Mouse (Mus musculus): Measurements from ENCODE around the gene Slc4a11. TPM values are rescaled to one million over a fixed set of nuclear protein-coding genes. Genes with fewer than 3 reads are reported as not detected.

Gene Slc4a11
- polyA plus RNA-seq, 1 experiment from 2014 or later: 0.09 TPM

GRCm38 (mm10) chr2:130642684-130643369, 54.5 kb downstream of the Slc4a11 start, which contains the start of gene Lzts3:
Lzts3 (minus strand) TSS chr2:130642803.
- no peaks in the 10 kb centered on the region for H3K9me3 ChIP-seq (replicated peaks; ENCODE audit: control insufficient read depth, low read length)
- ATAC-seq (ENCODE audit: low read depth): peak; percentile 99
- peak within 1 kb of the TSS; percentile 77 for H3K9ac ChIP-seq (ENCODE audit: low read depth, low read length)
- H3K36me3 ChIP-seq (ENCODE audit: control insufficient read depth, insufficient read depth): no peaks in the 10 kb centered on the region
- peak within 1 kb of the TSS; percentile 99 for H3K4me2 ChIP-seq (ENCODE audit: low read depth, low read length)
- WGBS (ENCODE audit: insufficient replicate concordance): 4% methylated on average over 35 of the region's 40 CpGs
- H3K4me3 ChIP-seq (ENCODE audit: low read depth, low read length): peak within 1 kb of the TSS; percentile 73
- H3K27me3 ChIP-seq (ENCODE audit: control insufficient read depth, insufficient read depth, low read depth, low read length): peaks cover 13% of the 10 kb centered on the region
- peak within 1 kb of the TSS; percentile 39 for H3K27ac ChIP-seq (ENCODE audit: low read length)
- H3K4me1 ChIP-seq (ENCODE audit: control insufficient read depth, low read depth, low read length): peaks cover 12% of the 10 kb centered on the region

- H3K27me3 ChIP-seq (ENCODE audit: control insufficient read depth, insufficient read depth, low read depth, low read length): peaks cover 19% of the 10 kb centered on the region
- H3K4me2 ChIP-seq (ENCODE audit: low read depth, low read length): peak overlapping the region; percentile 99
- no peaks in the 10 kb centered on the region for H3K9me3 ChIP-seq (replicated peaks; ENCODE audit: control insufficient read depth, low read length)
- peak overlapping the region; percentile 73 for H3K4me3 ChIP-seq (ENCODE audit: low read depth, low read length)
- WGBS (ENCODE audit: insufficient replicate concordance): 2% methylated on average over 24 of the region's 27 CpGs
- H3K27ac ChIP-seq (ENCODE audit: low read length): peak overlapping the region; percentile 39; the same call in 1 of the 2 replicates
- no peak for ATAC-seq (ENCODE audit: low read depth)
- H3K9ac ChIP-seq (ENCODE audit: low read depth, low read length): peak overlapping the region; percentile 77
- no peaks in the 10 kb centered on the region for H3K36me3 ChIP-seq (ENCODE audit: control insufficient read depth, insufficient read depth)
- H3K4me1 ChIP-seq (ENCODE audit: control insufficient read depth, low read depth, low read length): peaks cover 12% of the 10 kb centered on the region
Observed at GRCm38 (mm10) chr2:130642197-130642660, 55.1 kb downstream of the Slc4a11 start.

- Histone ChIP-seq H3K9ac (ENCODE audit: low read depth, low read length) (no peak overlapping the region), H3K4me1 (ENCODE audit: control insufficient read depth, low read depth, low read length) (peaks cover 12% of the 10 kb centered on the region), H3K4me2 (ENCODE audit: low read depth, low read length) (no peak overlapping the region), H3K4me3 (ENCODE audit: low read depth, low read length) (no peak overlapping the region), H3K36me3 (ENCODE audit: control insufficient read depth, insufficient read depth) (no peaks in the 10 kb centered on the region), H3K27me3 (ENCODE audit: control insufficient read depth, insufficient read depth, low read depth, low read length) (peaks cover 26% of the 10 kb centered on the region), H3K27ac (ENCODE audit: low read length) (no peak overlapping the region), H3K9me3 (replicated peaks; ENCODE audit: control insufficient read depth, low read length) (no peaks in the 10 kb centered on the region)
- no peak for ATAC-seq (ENCODE audit: low read depth)
- 46% methylated on average over 6 of the region's 6 CpGs for WGBS (ENCODE audit: insufficient replicate concordance)
Observed at GRCm38 (mm10) chr2:130641351-130642025, 55.8 kb downstream of the Slc4a11 start.

GRCm38 (mm10) chr2:130639276-130639675, 58.0 kb downstream of the Slc4a11 start:
- no peak overlapping the region for H3K27ac ChIP-seq (ENCODE audit: low read length)
- ATAC-seq (ENCODE audit: low read depth): no peak
- no peak overlapping the region for H3K4me3 ChIP-seq (ENCODE audit: low read depth, low read length)
- H3K36me3 ChIP-seq (ENCODE audit: control insufficient read depth, insufficient read depth): no peaks in the 10 kb centered on the region
- H3K4me2 ChIP-seq (ENCODE audit: low read depth, low read length): no peak overlapping the region
- WGBS (ENCODE audit: insufficient replicate concordance): 78% methylated on average over 6 of the region's 6 CpGs
- H3K9ac ChIP-seq (ENCODE audit: low read depth, low read length): no peak overlapping the region
- H3K27me3 ChIP-seq (ENCODE audit: control insufficient read depth, insufficient read depth, low read depth, low read length): peaks cover 48% of the 10 kb centered on the region
- peaks cover 26% of the 10 kb centered on the region for H3K4me1 ChIP-seq (ENCODE audit: control insufficient read depth, low read depth, low read length)
- H3K9me3 ChIP-seq (replicated peaks; ENCODE audit: control insufficient read depth, low read length): no peaks in the 10 kb centered on the region

DNA sequence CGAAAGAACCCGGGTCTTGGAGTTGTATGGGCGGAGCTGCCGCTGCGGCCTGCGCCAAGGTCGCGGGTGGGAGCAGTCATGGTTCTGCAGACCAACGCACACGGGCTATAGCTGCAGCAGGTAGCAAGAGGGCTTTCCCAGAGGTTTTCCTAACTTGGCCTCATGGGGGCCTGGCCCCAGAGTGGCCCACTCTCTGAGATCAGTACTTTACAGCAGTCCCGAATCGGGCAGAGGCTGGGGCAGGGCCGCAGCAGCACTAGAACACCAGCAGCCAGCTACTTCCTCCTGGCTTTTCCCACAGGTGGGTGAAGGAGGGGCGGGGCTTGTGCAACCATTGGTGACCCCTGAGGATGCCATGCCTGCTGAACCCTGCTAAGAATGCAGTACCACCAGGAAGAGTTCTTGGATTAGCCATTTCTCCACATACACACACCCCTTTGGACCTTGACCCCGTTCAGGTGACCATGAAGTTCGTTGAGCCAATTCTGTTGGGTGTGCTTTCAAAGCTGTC, 59.2 kb downstream of the Slc4a11 start:
- Histone ChIP-seq H3K9me3 (replicated peaks; ENCODE audit: control insufficient read depth, low read length) (no peaks in the 10 kb centered on the region), H3K27ac (ENCODE audit: low read length) (peak overlapping the region; percentile 57), H3K9ac (ENCODE audit: low read depth, low read length) (0 out of 2 replicates have a peak overlapping the region, but pooled peaks have one; percentile 12), H3K4me3 (ENCODE audit: low read depth, low read length) (peak overlapping the region; percentile 19; the same call in 1 of the 2 replicates), H3K4me1 (ENCODE audit: control insufficient read depth, low read depth, low read length) (peaks cover 23% of the 10 kb centered on the region), H3K4me2 (ENCODE audit: low read depth, low read length) (peak overlapping the region; percentile 43), H3K27me3 (ENCODE audit: control insufficient read depth, insufficient read depth, low read depth, low read length) (peaks cover 57% of the 10 kb centered on the region), H3K36me3 (ENCODE audit: control insufficient read depth, insufficient read depth) (no peaks in the 10 kb centered on the region)
- 31% methylated on average over 16 of the region's 16 CpGs for WGBS (ENCODE audit: insufficient replicate concordance)
- no peak for ATAC-seq (ENCODE audit: low read depth)

GRCm38 (mm10) chr2:130635847-130636246, 61.5 kb downstream of the Slc4a11 start:
- H3K36me3 ChIP-seq (ENCODE audit: control insufficient read depth, insufficient read depth): no peaks in the 10 kb centered on the region
- peaks cover 59% of the 10 kb centered on the region for H3K27me3 ChIP-seq (ENCODE audit: control insufficient read depth, insufficient read depth, low read depth, low read length)
- H3K4me3 ChIP-seq (ENCODE audit: low read depth, low read length): no peak overlapping the region
- peak overlapping the region; percentile 46; the same call in 1 of the 2 replicates for H3K4me2 ChIP-seq (ENCODE audit: low read depth, low read length)
- no peak overlapping the region for H3K9ac ChIP-seq (ENCODE audit: low read depth, low read length)
- peaks cover 14% of the 10 kb centered on the region for H3K4me1 ChIP-seq (ENCODE audit: control insufficient read depth, low read depth, low read length)
- H3K9me3 ChIP-seq (replicated peaks; ENCODE audit: control insufficient read depth, low read length): no peaks in the 10 kb centered on the region
- no peak overlapping the region for H3K27ac ChIP-seq (ENCODE audit: low read length)
- WGBS (ENCODE audit: insufficient replicate concordance): 16% methylated on average over 21 of the region's 21 CpGs
- peak; percentile 55 for ATAC-seq (ENCODE audit: low read depth)

- H3K27me3 ChIP-seq (ENCODE audit: control insufficient read depth, insufficient read depth, low read depth, low read length): peaks cover 55% of the 10 kb centered on the region
- 5% methylated on average over 38 of the region's 38 CpGs for WGBS (ENCODE audit: insufficient replicate concordance)
- peak overlapping the region; percentile 35 for H3K4me3 ChIP-seq (ENCODE audit: low read depth, low read length)
- H3K36me3 ChIP-seq (ENCODE audit: control insufficient read depth, insufficient read depth): no peaks in the 10 kb centered on the region
- ATAC-seq (ENCODE audit: low read depth): no peak
- H3K27ac ChIP-seq (ENCODE audit: low read length): no peak overlapping the region
- H3K4me1 ChIP-seq (ENCODE audit: control insufficient read depth, low read depth, low read length): peaks cover 14% of the 10 kb centered on the region
- peak overlapping the region; percentile 46 for H3K4me2 ChIP-seq (ENCODE audit: low read depth, low read length)
- no peak overlapping the region; the same call in 1 of the 2 replicates for H3K9ac ChIP-seq (ENCODE audit: low read depth, low read length)
- H3K9me3 ChIP-seq (replicated peaks; ENCODE audit: control insufficient read depth, low read length): no peaks in the 10 kb centered on the region
Observed at GRCm38 (mm10) chr2:130634739-130635411, 62.4 kb downstream of the Slc4a11 start.
